Mouse (Mus musculus): ENCODE data around the gene Gm20388. TPM values are rescaled to one million over a fixed set of nuclear protein-coding genes. Genes with fewer than 3 reads are reported as not detected.

Gene Gm20388
- polyA plus RNA-seq, 1 experiment from 2014 or later = not detected

DNA sequence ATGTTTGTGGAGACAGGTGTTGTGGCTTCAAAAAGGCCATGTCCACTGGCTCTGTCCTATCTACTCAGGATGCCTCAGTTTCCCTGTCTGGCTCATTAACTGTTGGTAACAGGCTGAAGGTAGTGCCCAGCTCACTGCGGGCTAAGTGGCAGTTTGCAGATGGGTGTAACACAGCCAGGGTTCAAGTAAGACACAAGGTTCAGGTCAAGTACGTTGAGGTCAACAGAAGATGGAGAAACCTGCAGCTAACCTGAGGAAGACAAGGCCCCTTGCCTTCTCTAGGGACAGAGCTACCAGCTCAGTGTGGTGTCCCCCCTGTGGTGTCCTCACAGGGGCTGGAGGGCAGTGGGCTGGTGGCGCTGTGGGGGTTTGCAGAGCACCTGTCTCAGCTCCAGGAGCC lies 1969.1 kb downstream of the Gm20388 start:
- ATAC-seq (ENCODE audit: insufficient number of reproducible peaks, insufficient read depth, low FRiP score, low TSS enrichment, low read depth) = no peak
- no peaks in the 10 kb centered on the region for H3K27me3 ChIP-seq
- no peak overlapping the region for H3K27ac ChIP-seq
- no peak overlapping the region for H3K9ac ChIP-seq
- H3K4me3 ChIP-seq = no peak overlapping the region
- H3K4me1 ChIP-seq = peaks cover 6% of the 10 kb centered on the region; the same call in 1 of the 2 replicates
- WGBS = 87% methylated on average over 3 of the region's 3 CpGs
- H3K36me3 ChIP-seq = peaks cover 32% of the 10 kb centered on the region
- no peaks in the 10 kb centered on the region for H3K9me3 ChIP-seq
- H3K4me2 ChIP-seq = no peak overlapping the region

GRCm38 (mm10) chr8:121880818-121881217 lies 1970.2 kb downstream of the Gm20388 start:
- ATAC-seq (ENCODE audit: insufficient number of reproducible peaks, insufficient read depth, low FRiP score, low TSS enrichment, low read depth) = no peak
- H3K27ac ChIP-seq = no peak overlapping the region
- 30% methylated on average over 1 of the region's 1 CpGs for WGBS
- H3K4me3 ChIP-seq = no peak overlapping the region
- peaks cover 43% of the 10 kb centered on the region for H3K36me3 ChIP-seq
- H3K27me3 ChIP-seq = no peaks in the 10 kb centered on the region
- peaks cover 6% of the 10 kb centered on the region; the same call in 1 of the 2 replicates for H3K4me1 ChIP-seq
- H3K9me3 ChIP-seq = no peaks in the 10 kb centered on the region
- no peak overlapping the region for H3K4me2 ChIP-seq
- H3K9ac ChIP-seq = no peak overlapping the region

GRCm38 (mm10) chr8:121881921-121882320 lies 1971.3 kb downstream of the Gm20388 start:
- peaks cover 53% of the 10 kb centered on the region for H3K36me3 ChIP-seq
- peaks cover 6% of the 10 kb centered on the region; the same call in 1 of the 2 replicates for H3K4me1 ChIP-seq
- no peak overlapping the region for H3K4me3 ChIP-seq
- H3K4me2 ChIP-seq = no peak overlapping the region
- no peaks in the 10 kb centered on the region for H3K27me3 ChIP-seq
- ATAC-seq (ENCODE audit: insufficient number of reproducible peaks, insufficient read depth, low FRiP score, low TSS enrichment, low read depth) = no peak
- no peak overlapping the region for H3K27ac ChIP-seq
- H3K9me3 ChIP-seq = no peaks in the 10 kb centered on the region
- 85% methylated on average over 5 of the region's 5 CpGs for WGBS
- H3K9ac ChIP-seq = no peak overlapping the region

- no peak for ATAC-seq (ENCODE audit: insufficient number of reproducible peaks, insufficient read depth, low FRiP score, low TSS enrichment, low read depth)
- Histone ChIP-seq H3K9ac (no peak overlapping the region), H3K36me3 (peaks cover 69% of the 10 kb centered on the region), H3K4me2 (no peak overlapping the region), H3K4me1 (no peaks in the 10 kb centered on the region), H3K9me3 (no peaks in the 10 kb centered on the region), H3K4me3 (no peak overlapping the region), H3K27ac (no peak overlapping the region), H3K27me3 (no peaks in the 10 kb centered on the region)
- WGBS = 90% methylated on average over 3 of the region's 3 CpGs
Measured at GRCm38 (mm10) chr8:121884181-121884580, 1973.5 kb downstream of the Gm20388 start.

DNA sequence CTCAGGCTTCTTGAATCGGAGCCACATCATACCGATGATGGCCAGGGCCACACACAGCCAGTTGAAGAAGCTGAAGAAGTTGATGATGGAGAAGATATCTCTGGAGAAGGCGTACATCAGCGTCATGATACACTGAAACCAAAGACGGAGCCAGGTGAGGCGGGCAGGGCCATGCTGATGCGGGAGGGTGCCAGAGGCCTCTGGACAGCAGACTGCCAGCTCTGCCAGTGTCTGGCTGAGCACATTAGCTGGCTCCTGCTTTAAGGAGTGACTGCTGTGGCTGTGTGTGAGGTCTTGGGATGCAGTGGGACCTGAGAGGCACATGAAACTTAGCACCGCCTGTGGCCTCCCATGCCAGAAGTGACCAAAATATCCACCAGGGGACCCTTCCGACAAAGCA lies 1974.4 kb downstream of the Gm20388 start:
- peaks cover 69% of the 10 kb centered on the region for H3K36me3 ChIP-seq
- no peak overlapping the region for H3K4me3 ChIP-seq
- no peak overlapping the region for H3K4me2 ChIP-seq
- H3K9ac ChIP-seq = no peak overlapping the region
- H3K4me1 ChIP-seq = no peaks in the 10 kb centered on the region
- no peak for ATAC-seq (ENCODE audit: insufficient number of reproducible peaks, insufficient read depth, low FRiP score, low TSS enrichment, low read depth)
- H3K27ac ChIP-seq = no peak overlapping the region
- no peaks in the 10 kb centered on the region for H3K27me3 ChIP-seq
- 95% methylated on average over 9 of the region's 9 CpGs for WGBS
- no peaks in the 10 kb centered on the region for H3K9me3 ChIP-seq

DNA sequence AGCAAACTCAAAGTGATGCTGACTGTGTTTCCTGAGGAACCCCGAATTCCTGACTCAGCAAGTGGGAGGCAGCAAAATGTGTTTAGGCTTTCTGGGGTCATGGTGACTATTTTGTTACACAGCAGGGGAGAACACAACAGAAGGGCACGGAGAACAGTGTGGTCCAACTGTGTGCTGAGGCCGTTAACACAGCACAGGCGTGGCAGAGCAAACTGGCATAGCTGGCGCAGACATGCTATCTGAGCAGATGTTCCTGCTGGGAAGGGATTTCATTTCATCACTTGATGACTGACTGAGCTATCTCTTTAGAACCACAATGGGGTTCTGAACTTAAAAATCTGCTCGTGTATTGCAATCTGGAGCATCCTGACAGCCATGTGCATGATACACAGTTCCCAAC lies 1974.8 kb downstream of the Gm20388 start:
- Histone ChIP-seq H3K9me3 (no peaks in the 10 kb centered on the region), H3K36me3 (peaks cover 69% of the 10 kb centered on the region), H3K4me3 (no peak overlapping the region), H3K9ac (no peak overlapping the region), H3K4me2 (no peak overlapping the region), H3K27ac (no peak overlapping the region), H3K27me3 (no peaks in the 10 kb centered on the region), H3K4me1 (no peaks in the 10 kb centered on the region)
- 87% methylated on average over 6 of the region's 6 CpGs for whole genome bisulfite sequencing
- no peak for ATAC-seq (ENCODE audit: insufficient number of reproducible peaks, insufficient read depth, low FRiP score, low TSS enrichment, low read depth)

DNA sequence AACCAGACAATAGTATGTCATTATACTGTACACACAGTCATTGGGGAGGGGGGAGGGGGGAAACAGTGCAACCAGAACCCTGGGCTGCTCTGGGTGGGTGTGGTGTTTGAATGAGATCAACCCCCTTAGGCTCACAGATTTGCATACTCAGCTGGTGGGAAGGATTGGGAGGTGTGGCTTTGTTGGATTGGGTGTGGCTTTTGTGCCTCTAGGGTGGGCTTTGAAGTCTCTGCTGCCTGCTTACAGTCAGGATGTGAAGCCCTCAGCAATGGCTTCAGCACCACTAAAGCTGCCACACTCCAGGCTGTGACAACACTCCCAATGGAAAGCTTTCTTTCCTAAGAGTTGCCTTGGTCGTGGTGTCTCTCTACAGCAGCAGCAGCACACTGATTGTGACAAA lies 1976.9 kb downstream of the Gm20388 start:
- 71% methylated on average over 1 of the region's 1 CpGs for WGBS
- Histone ChIP-seq H3K4me2 (no peak overlapping the region), H3K9ac (no peak overlapping the region), H3K27me3 (no peaks in the 10 kb centered on the region), H3K36me3 (peaks cover 63% of the 10 kb centered on the region), H3K4me3 (no peak overlapping the region), H3K9me3 (no peaks in the 10 kb centered on the region), H3K4me1 (no peaks in the 10 kb centered on the region), H3K27ac (no peak overlapping the region)
- ATAC-seq (ENCODE audit: insufficient number of reproducible peaks, insufficient read depth, low FRiP score, low TSS enrichment, low read depth) = no peak

- 90% methylated on average over 1 of the region's 1 CpGs for WGBS
Measured at GRCm38 (mm10) chr8:121889317-121889716, 1978.7 kb downstream of the Gm20388 start.

DNA sequence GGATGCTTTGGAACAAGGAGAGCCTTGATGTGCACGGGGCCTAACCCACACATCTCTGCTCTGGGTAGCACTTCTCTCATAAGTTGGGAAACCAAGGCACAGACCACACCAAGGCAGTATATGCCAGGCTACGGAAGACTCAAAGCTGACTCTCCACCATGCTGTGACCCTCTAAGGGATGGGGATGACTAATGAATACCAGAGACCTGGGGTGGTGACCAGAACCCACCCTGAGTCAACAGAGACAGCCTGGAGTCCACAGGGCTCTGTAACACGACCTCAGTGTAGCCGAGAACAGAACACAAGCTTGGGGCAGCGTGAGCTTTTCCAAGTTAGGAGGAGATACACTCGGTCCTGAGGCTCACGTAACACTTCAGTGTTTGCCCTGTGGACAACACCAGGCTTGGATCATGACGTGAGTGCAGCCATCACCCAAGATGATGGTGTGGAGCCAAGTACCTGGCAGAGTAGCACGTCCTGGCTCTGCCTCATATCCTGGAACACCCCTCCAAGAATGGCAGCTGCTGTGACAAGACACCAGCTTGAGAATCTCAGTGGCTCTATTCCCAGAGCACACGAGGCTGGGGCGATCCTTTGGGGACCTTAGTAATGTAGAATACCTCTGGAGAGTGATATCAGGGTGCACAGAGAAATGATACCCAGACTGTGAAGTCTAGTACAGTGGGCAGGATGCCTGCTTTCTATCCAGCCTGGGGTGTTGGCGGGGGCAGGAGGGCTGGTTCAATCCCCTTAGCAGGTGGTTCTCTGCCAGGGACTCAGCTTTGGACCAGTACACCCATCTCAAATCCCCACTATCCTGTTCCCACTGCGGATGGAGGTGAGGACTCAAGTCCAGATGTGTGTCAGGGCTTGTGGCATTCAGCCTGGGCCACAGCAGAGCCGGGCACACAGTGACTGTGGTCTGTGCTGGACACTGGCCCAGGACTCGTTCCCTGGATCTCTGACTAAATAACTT lies 1979.5 kb downstream of the Gm20388 start:
- Histone ChIP-seq H3K4me3 (no peak overlapping the region), H3K4me2 (no peak overlapping the region), H3K27me3 (no peaks in the 10 kb centered on the region), H3K9me3 (no peaks in the 10 kb centered on the region), H3K27ac (no peak overlapping the region), H3K4me1 (no peaks in the 10 kb centered on the region), H3K36me3 (peaks cover 48% of the 10 kb centered on the region), H3K9ac (no peak overlapping the region)
- whole genome bisulfite sequencing = 73% methylated on average over 15 of the region's 15 CpGs
- ATAC-seq (ENCODE audit: insufficient number of reproducible peaks, insufficient read depth, low FRiP score, low TSS enrichment, low read depth) = no peak

More at GRCm38 (mm10) chr8:121889317-121889716, 1978.7 kb downstream of the Gm20388 start:
- Histone ChIP-seq H3K27ac (no peak overlapping the region), H3K4me3 (no peak overlapping the region), H3K9ac (no peak overlapping the region), H3K36me3 (peaks cover 49% of the 10 kb centered on the region), H3K4me2 (no peak overlapping the region), H3K9me3 (no peaks in the 10 kb centered on the region), H3K4me1 (no peaks in the 10 kb centered on the region), H3K27me3 (no peaks in the 10 kb centered on the region)
- ATAC-seq (ENCODE audit: insufficient number of reproducible peaks, insufficient read depth, low FRiP score, low TSS enrichment, low read depth) = no peak

GRCm38 (mm10) chr8:121892875-121893274 lies 1982.2 kb downstream of the Gm20388 start:
- peaks cover 26% of the 10 kb centered on the region for H3K36me3 ChIP-seq
- no peak overlapping the region for H3K9ac ChIP-seq
- no peaks in the 10 kb centered on the region for H3K27me3 ChIP-seq
- no peaks in the 10 kb centered on the region for H3K9me3 ChIP-seq
- H3K27ac ChIP-seq = no peak overlapping the region
- WGBS = 80% methylated on average over 5 of the region's 5 CpGs
- H3K4me2 ChIP-seq = no peak overlapping the region
- H3K4me3 ChIP-seq = no peak overlapping the region
- H3K4me1 ChIP-seq = peaks cover 11% of the 10 kb centered on the region
- no peak for ATAC-seq (ENCODE audit: insufficient number of reproducible peaks, insufficient read depth, low FRiP score, low TSS enrichment, low read depth)

DNA sequence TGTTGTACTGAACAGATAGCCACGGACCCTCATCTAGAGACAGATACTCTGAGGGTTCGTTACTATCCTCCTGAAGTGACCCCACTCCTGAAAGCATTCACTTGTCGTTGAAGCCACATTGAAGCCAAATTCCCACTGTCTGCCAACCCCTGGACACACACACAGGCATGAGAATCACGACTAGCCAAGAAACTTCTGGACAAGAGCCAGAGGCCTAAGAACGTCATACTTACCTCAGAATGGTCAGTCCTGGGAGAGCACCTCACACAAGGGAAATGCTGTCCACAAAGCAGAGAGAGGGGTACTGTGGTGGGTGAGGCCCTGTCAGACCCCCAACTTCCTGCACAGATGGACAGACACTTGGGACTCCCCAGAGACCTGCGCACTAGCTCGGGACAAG lies 1985.3 kb downstream of the Gm20388 start:
- Histone ChIP-seq H3K4me2 (no peak overlapping the region), H3K36me3 (peaks cover 18% of the 10 kb centered on the region), H3K9ac (no peak overlapping the region), H3K9me3 (no peaks in the 10 kb centered on the region), H3K4me1 (peaks cover 21% of the 10 kb centered on the region), H3K4me3 (no peak overlapping the region), H3K27ac (no peak overlapping the region), H3K27me3 (no peaks in the 10 kb centered on the region)
- no peak for ATAC-seq (ENCODE audit: insufficient number of reproducible peaks, insufficient read depth, low FRiP score, low TSS enrichment, low read depth)
- WGBS = 79% methylated on average over 7 of the region's 7 CpGs
